Mouse (Mus musculus) MEL (cell line): ENCODE measurements around the gene Soga1. TPM values are rescaled to one million over a fixed set of nuclear protein-coding genes. Genes with fewer than 3 reads are reported as not detected.

Experiments
- DNase-seq: peaks from one replicate; pipeline ENCODE4 v3.0.0; 2011; ENCODE audit warnings: low read depth, low spot score
- H3K27ac ChIP-seq: 2 replicates; pipeline ENCODE4 v1.5.1; 2012; ENCODE audit warnings: low read depth, mild to moderate bottlenecking, control low read depth, low read length, moderate library complexity; ENCODE audit not compliant: control insufficient read depth
- H3K27me3 ChIP-seq, 2 experiments: fragments of 150-350 bp in 1 of 2; sonication (generic) in 1 of 2; 2 replicates each; pipeline ENCODE4 v1.6.1; 2012; ENCODE audit warnings: low read length in 2 of 2, mild to moderate bottlenecking in 2 of 2, improper control_type of control experiment in 1 of 2, moderate library complexity in 1 of 2; ENCODE audit not compliant: insufficient read depth in 2 of 2, control insufficient read depth in 1 of 2
- H3K36me3 ChIP-seq, 2 experiments: 2 replicates each; pipeline ENCODE4 v1.6.1; 2012 to 2014; ENCODE audit warnings: low read length in 2 of 2, improper control_type of control experiment in 1 of 2, inconsistent platforms in 1 of 2, mild to moderate bottlenecking in 1 of 2; ENCODE audit not compliant: insufficient read depth in 2 of 2, control insufficient read depth in 1 of 2
- H3K4me1 ChIP-seq, 2 experiments: fragments of 150-350 bp in 1 of 2; sonication (generic) in 1 of 2; 2 replicates each; pipeline ENCODE4 v1.6.1; 2012; ENCODE audit warnings: low read length in 2 of 2, improper control_type of control experiment in 1 of 2, mild to moderate bottlenecking in 1 of 2; ENCODE audit not compliant: insufficient read depth in 2 of 2, control insufficient read depth in 1 of 2
- H3K4me3 ChIP-seq, 2 experiments: fragments of 150-350 bp in 1 of 2; sonication (generic) in 1 of 2; 2 replicates each; pipeline ENCODE4 v1.5.1; 2012; ENCODE audit warnings: low read depth in 2 of 2, low read length in 2 of 2, mild to moderate bottlenecking in 2 of 2, moderate library complexity in 2 of 2, control low read depth in 1 of 2, improper control_type of control experiment in 1 of 2; ENCODE audit not compliant: control insufficient read depth in 1 of 2, insufficient read depth in 1 of 2
- H3K79me2 ChIP-seq: 2 replicates; pipeline ENCODE4 v1.6.1; 2012; ENCODE audit warnings: mild to moderate bottlenecking, low read length, moderate library complexity; ENCODE audit not compliant: control insufficient read depth, poor library complexity, insufficient read depth
- H3K9ac ChIP-seq: 2 replicates; pipeline ENCODE4 v1.6.1; 2012; ENCODE audit warnings: low read depth, mild to moderate bottlenecking, control low read depth, low read length, moderate library complexity; ENCODE audit not compliant: control insufficient read depth, poor library complexity, severe bottlenecking
- H3K9me3 ChIP-seq: fragments of 150-350 bp; sonication (generic); replicated peaks from 2 replicates; pipeline ENCODE4 v1.6.1; 2012; ENCODE audit warnings: mild to moderate bottlenecking, low read length, improper control_type of control experiment, moderate library complexity; ENCODE audit not compliant: insufficient read depth
- BHLHE40 ChIP-seq: IDR thresholded peaks from 2 replicates; pipeline ENCODE4 v1.6.1; 2012; ENCODE audit warnings: low read depth, mild to moderate bottlenecking, inconsistent platforms, low read length, improper control_type of control experiment, borderline replicate concordance
- CHD1 ChIP-seq: IDR thresholded peaks from 2 replicates; pipeline ENCODE4 v1.6.1; 2012; ENCODE audit warnings: low read depth, mild to moderate bottlenecking, inconsistent platforms, low read length, improper control_type of control experiment
- E2F4 ChIP-seq: IDR thresholded peaks from 2 replicates; pipeline ENCODE4 v1.6.1; 2011; ENCODE audit warnings: low read depth, low read length, improper control_type of control experiment, borderline replicate concordance
- ELF1 ChIP-seq: IDR thresholded peaks from 2 replicates; pipeline ENCODE4 v1.6.1; 2014; ENCODE audit warnings: low read depth, mild to moderate bottlenecking, inconsistent platforms, low read length, improper control_type of control experiment, moderate library complexity
- EP300 ChIP-seq, 2 experiments: IDR thresholded peaks; 2 replicates each; pipeline ENCODE4 v1.6.1; 2011; ENCODE audit warnings: improper control_type of control experiment in 2 of 2, low read length in 2 of 2, low read depth in 1 of 2, mild to moderate bottlenecking in 1 of 2
- GABPA ChIP-seq: IDR thresholded peaks from 2 replicates; pipeline ENCODE4 v1.6.1; 2012; ENCODE audit warnings: low read depth, mild to moderate bottlenecking, inconsistent platforms, low read length, improper control_type of control experiment, moderate library complexity
- HCFC1 ChIP-seq: IDR thresholded peaks from 2 replicates; pipeline ENCODE4 v1.6.1; 2012; ENCODE audit warnings: low read depth, mild to moderate bottlenecking, inconsistent platforms, low read length, improper control_type of control experiment, moderate library complexity
- JUND ChIP-seq: IDR thresholded peaks from 2 replicates; pipeline ENCODE4 v1.6.1; 2011; ENCODE audit warnings: low read depth, mild to moderate bottlenecking, improper control_type of control experiment, low read length
- MAFK ChIP-seq: IDR thresholded peaks from 2 replicates; pipeline ENCODE4 v1.6.1; 2011; ENCODE audit warnings: low read depth, mild to moderate bottlenecking, low read length, improper control_type of control experiment, borderline replicate concordance
- MAX ChIP-seq: IDR thresholded peaks from 2 replicates; pipeline ENCODE4 v1.6.1; 2011; ENCODE audit warnings: low read length, improper control_type of control experiment
- MAZ ChIP-seq: IDR thresholded peaks from 2 replicates; pipeline ENCODE4 v1.6.1; 2012; ENCODE audit warnings: low read depth, mild to moderate bottlenecking, inconsistent platforms, low read length, improper control_type of control experiment
- MEF2A ChIP-seq: IDR thresholded peaks from 2 replicates; pipeline ENCODE4 v1.6.1; 2014; ENCODE audit warnings: low read depth, mild to moderate bottlenecking, inconsistent platforms, low read length, improper control_type of control experiment; ENCODE audit not compliant: poor library complexity, insufficient replicate concordance, severe bottlenecking; ENCODE audit errors: extremely low read depth
- MXI1 ChIP-seq: IDR thresholded peaks from 2 replicates; pipeline ENCODE4 v1.6.1; 2011; ENCODE audit warnings: mild to moderate bottlenecking, low read depth, low read length, improper control_type of control experiment
- NELFE ChIP-seq: IDR thresholded peaks from 2 replicates; pipeline ENCODE4 v1.6.1; 2011; ENCODE audit warnings: low read depth, low read length, improper control_type of control experiment
- POLR2A ChIP-seq, 2 experiments: IDR thresholded peaks; 2 replicates each; pipeline ENCODE4 v1.6.1; 2011 to 2012; ENCODE audit warnings: low read length in 2 of 2, mild to moderate bottlenecking in 2 of 2, control low read depth in 1 of 2, improper control_type of control experiment in 1 of 2, low read depth in 1 of 2, moderate library complexity in 1 of 2; ENCODE audit not compliant: control insufficient read depth in 1 of 2, insufficient read depth in 1 of 2, poor library complexity in 1 of 2
- POLR2AphosphoS2 ChIP-seq: IDR thresholded peaks from 2 replicates; pipeline ENCODE4 v1.6.1; 2011; ENCODE audit warnings: low read length, improper control_type of control experiment
- SIN3A ChIP-seq: IDR thresholded peaks from 2 replicates; pipeline ENCODE4 v1.6.1; 2012; ENCODE audit warnings: low read length, improper control_type of control experiment, inconsistent platforms
- TAL1 ChIP-seq: IDR thresholded peaks from 2 replicates; pipeline ENCODE4 v1.6.1; 2012; ENCODE audit warnings: mild to moderate bottlenecking, inconsistent platforms, low read length, moderate library complexity, mixed read lengths
- TBP ChIP-seq: IDR thresholded peaks from 2 replicates; pipeline ENCODE4 v1.8.0; 2011; ENCODE audit warnings: low read depth, low read length, improper control_type of control experiment
- TCF12 ChIP-seq: IDR thresholded peaks from 2 replicates; pipeline ENCODE4 v1.6.1; 2014; ENCODE audit warnings: low read depth, mild to moderate bottlenecking, inconsistent platforms, low read length, improper control_type of control experiment, moderate library complexity
- UBTF ChIP-seq: IDR thresholded peaks from 2 replicates; pipeline ENCODE4 v1.6.1; 2012; ENCODE audit warnings: low read depth, mild to moderate bottlenecking, inconsistent platforms, low read length, improper control_type of control experiment, moderate library complexity, borderline replicate concordance; ENCODE audit not compliant: insufficient read depth
- USF1 ChIP-seq: IDR thresholded peaks from 2 replicates; pipeline ENCODE4 v1.6.1; 2014; ENCODE audit warnings: low read depth, mild to moderate bottlenecking, inconsistent platforms, low read length, improper control_type of control experiment, moderate library complexity
- ZC3H11A ChIP-seq: IDR thresholded peaks from 2 replicates; pipeline ENCODE4 v1.6.1; 2012; ENCODE audit warnings: low read depth, mild to moderate bottlenecking, inconsistent platforms, low read length, improper control_type of control experiment
- ZKSCAN1 ChIP-seq: IDR thresholded peaks from 2 replicates; pipeline ENCODE4 v1.6.1; 2012; ENCODE audit warnings: low read depth, mild to moderate bottlenecking, inconsistent platforms, low read length, improper control_type of control experiment, moderate library complexity
- ZNF384 ChIP-seq: IDR thresholded peaks from 2 replicates; pipeline ENCODE4 v1.6.1; 2012; ENCODE audit warnings: low read depth, mild to moderate bottlenecking, inconsistent platforms, low read length, improper control_type of control experiment
- polyA plus RNA-seq, 2 experiments: library from polyadenylated mRNA; stranded (reverse) in 1 of 2; unstranded in 1 of 2; fragments of >175 nt in 1 of 2; fragments of >200 nt in 1 of 2; gene quantifications; 2 replicates each; pipeline versions ENCODE4 v1.2.1 to v1.2.4; 2012; ENCODE audit warnings: low replicate concordance in 2 of 2, low read depth in 1 of 2; ENCODE audit not compliant: insufficient read length in 2 of 2, insufficient read depth in 1 of 2, missing spikeins in 1 of 2
- total RNA-seq: library from RNA; depleted of rRNA; stranded (reverse); fragments of 300-350 nt; gene quantifications from 2 replicates; pipeline ENCODE4 v1.2.3, GENCODE M21; 2012

Soga1 gene
- total and polyA plus RNA-seq, 3 experiments, result 0.50 to 2.0 TPM; not detected in 1

- H3K4me1 ChIP-seq, result no peaks in the 10 kb centered on the region
Measured at GRCm38 (mm10) chr2:157072316-157072990, 6.6 kb downstream of the Soga1 start.

DNA sequence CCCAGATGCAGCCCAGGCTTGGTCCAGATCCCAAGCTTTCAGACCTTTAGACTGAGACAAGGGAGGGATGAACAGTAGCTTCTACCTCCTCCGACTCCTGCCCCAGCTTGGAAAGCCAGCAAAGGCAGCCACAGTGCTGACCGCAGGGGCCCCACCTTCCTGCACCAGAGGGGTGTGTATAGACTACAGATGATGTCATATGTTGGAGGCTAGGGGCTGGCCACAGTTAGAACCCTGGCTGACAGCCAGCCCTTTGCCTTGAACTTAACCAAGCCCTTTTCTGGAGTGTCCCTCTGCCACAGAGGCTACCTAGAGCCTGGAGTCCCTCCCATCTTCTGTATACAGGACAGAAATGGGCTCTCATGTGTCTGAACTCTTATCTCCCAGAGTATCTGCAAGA, 7.5 kb downstream of the Soga1 start:
- Histone ChIP-seq H3K27ac (no peak overlapping the region), H3K4me1 (no peaks in the 10 kb centered on the region), H3K36me3 (no peaks in the 10 kb centered on the region), H3K27me3 (peaks cover 0 to 2% of the 10 kb centered on the region in 2 experiments; a peak in 1 of 4 replicates), H3K79me2 (no peaks in the 10 kb centered on the region), H3K4me3 (no peak overlapping the region)
- TF ChIP-seq MAFK (no peak), USF1 (no peak), TCF12 (no peak), ZC3H11A (no peak), EP300 (IDR thresholded peaks at IDR 0.05; ENCODE audit: low read depth in 1 of 2, low read length in 2 of 2) (no peak), POLR2AphosphoS2 (no peak), MEF2A (no peak), CHD1 (no peak), NELFE (no peak), POLR2A (IDR thresholded peaks at IDR 0.05; ENCODE audit: control insufficient read depth in 1 of 2, insufficient read depth in 1 of 2, low read depth in 1 of 2, low read length in 2 of 2, poor library complexity in 1 of 2) (no peak), E2F4 (no peak), TAL1 (no peak), GABPA (no peak)
- TF ChIP-seq, all 39 proteins: peak for 0
- Histone ChIP-seq H3K9me3 (no peaks in the 10 kb centered on the region), H3K9ac (no peak overlapping the region)
- DNase-seq, result no peak

More at GRCm38 (mm10) chr2:157072316-157072990, 6.6 kb downstream of the Soga1 start:
- Histone ChIP-seq H3K9ac (no peak overlapping the region), H3K27me3 (no peaks in the 10 kb centered on the region), H3K27ac (no peak overlapping the region), H3K4me3 (no peak overlapping the region), H3K36me3 (no peaks in the 10 kb centered on the region), H3K9me3 (no peaks in the 10 kb centered on the region), H3K79me2 (no peaks in the 10 kb centered on the region)
- no peak for DNase-seq
- TF ChIP-seq HCFC1 (no peak), BHLHE40 (no peak), SIN3A (no peak), EP300 (IDR thresholded peaks at IDR 0.05; ENCODE audit: low read depth in 1 of 2, low read length in 2 of 2) (no peak), CHD1 (no peak), MXI1 (no peak), ZKSCAN1 (no peak), ZNF384 (no peak), USF1 (no peak), TBP (no peak), UBTF (no peak), ELF1 (no peak), MAZ (no peak), JUND (no peak), MAX (no peak)
